In genomic region chr5:135855156-135855555, GRCm38 (mm10) we compare ENCODE assay signal across 9 mouse cellular contexts. TPM values are rescaled to one million over a fixed set of nuclear protein-coding genes. Genes with fewer than 3 reads are reported as not detected.
DNase-seq lines count a peak whose midpoint lies in the region; ATAC-seq and TF ChIP-seq lines count a peak whose summit lies in the region.
"Had no signal": no experiment of that assay in that cellular context is flagged by ENCODE, and none has a peak within 500 bp of the region (broad histone marks: within the 10 kb centered on the region; RNA-seq: fewer than 3 reads in every experiment).

No protein-coding gene starts in this region.

- H3K27me3 ChIP-seq in hindbrain, embryonic 10.5 days (ENCODE audit: insufficient read depth, poor library complexity, severe bottlenecking): peaks cover 98% of the 10 kb centered on the region
- H3K27me3 ChIP-seq in hindbrain, embryonic 13.5 days: peaks cover 50% of the 10 kb centered on the region
- H3K27me3 ChIP-seq in forebrain, embryonic 12.5 days: peaks cover 92% of the 10 kb centered on the region
- peaks cover 25% of the 10 kb centered on the region for H3K27me3 ChIP-seq in hindbrain, embryonic 15.5 days
- peaks cover 65% of the 10 kb centered on the region for H3K27me3 ChIP-seq in myocyte (ENCODE audit: control insufficient read depth, insufficient read depth, insufficient read length)
- H3K27me3 ChIP-seq in stomach, postnatal 0 days (ENCODE audit: control insufficient read depth, insufficient read depth, low read length): peaks cover 15% of the 10 kb centered on the region; the same call in 1 of the 2 replicates

- H3ac ChIP-seq in myocyte (ENCODE audit: control insufficient read depth, insufficient read length): no peak overlapping the region

- 0% methylated on average over 4 of the region's 4 CpGs for WGBS in hindbrain, embryonic 10.5 days
- WGBS in hindbrain, embryonic 13.5 days: 3% methylated on average over 4 of the region's 4 CpGs
- WGBS in forebrain, embryonic 12.5 days: 0% methylated on average over 4 of the region's 4 CpGs
- 2% methylated on average over 4 of the region's 4 CpGs for WGBS in hindbrain, embryonic 15.5 days
- 3% methylated on average over 4 of the region's 4 CpGs for WGBS in stomach, postnatal 0 days

- peaks cover 39% of the 10 kb centered on the region for H3K4me1 ChIP-seq in hindbrain, embryonic 10.5 days (replicated peaks)
- peaks cover 50% of the 10 kb centered on the region for H3K4me1 ChIP-seq in hindbrain, embryonic 13.5 days (replicated peaks)
- H3K4me1 ChIP-seq in forebrain, embryonic 12.5 days: peaks cover 34% of the 10 kb centered on the region
- peaks cover 29% of the 10 kb centered on the region for H3K4me1 ChIP-seq in hindbrain, embryonic 15.5 days (replicated peaks)
- no peaks in the 10 kb centered on the region for H3K4me1 ChIP-seq in stomach, postnatal 0 days (replicated peaks; ENCODE audit: control insufficient read depth, insufficient read depth)

- TF ChIP-seq EP300 in stomach, postnatal 0 days (optimal IDR thresholded peaks at IDR 0.05): no peak

- intact Hi-C loops in left cerebral cortex, postnatal 25 days (cut with DNase I): loop anchor here (1.0 kb wide), 1 partner anchor 61 kb away; no protein-coding TSS in a partner anchor

- H3K36me3 ChIP-seq in hindbrain, embryonic 10.5 days: no peaks in the 10 kb centered on the region
- peaks cover 30% of the 10 kb centered on the region for H3K36me3 ChIP-seq in hindbrain, embryonic 13.5 days
- no peaks in the 10 kb centered on the region for H3K36me3 ChIP-seq in forebrain, embryonic 12.5 days (replicated peaks)
- no peaks in the 10 kb centered on the region for H3K36me3 ChIP-seq in hindbrain, embryonic 15.5 days
- H3K36me3 ChIP-seq in myocyte (ENCODE audit: control insufficient read depth, insufficient read depth): no peaks in the 10 kb centered on the region
- H3K36me3 ChIP-seq in stomach, postnatal 0 days (ENCODE audit: control insufficient read depth, insufficient read depth, low read length): no peaks in the 10 kb centered on the region
- H3K36me3 ChIP-seq: midbrain, embryonic 12.5 days had no signal

- no peaks in the 10 kb centered on the region for H3K79me2 ChIP-seq in myocyte (ENCODE audit: control insufficient read depth, insufficient read depth)

- DNase-seq in hindbrain, embryonic 10.5 days (ENCODE audit: low spot score): peak; percentile 77
- peak; percentile 46 for DNase-seq in c-Kit-negative CD71-positive TER-119-positive erythroid progenitor cells, embryonic 14.5 days (ENCODE audit: low read depth, low spot score)
- DNase-seq in left cerebral cortex, postnatal 25 days (ENCODE audit: low spot score in 2 of 2): peak; percentile 80 to 85
- peak; percentile 78 for DNase-seq in stomach, postnatal 0 days (ENCODE audit: low spot score)

- H3K4me2 ChIP-seq in hindbrain, embryonic 13.5 days: no peak overlapping the region
- H3K4me2 ChIP-seq in forebrain, embryonic 12.5 days: no peak overlapping the region
- H3K4me2 ChIP-seq in hindbrain, embryonic 15.5 days: no peak overlapping the region
- peak overlapping the region; percentile 32 for H3K4me2 ChIP-seq in myocyte (ENCODE audit: low read depth)
- no peak overlapping the region for H3K4me2 ChIP-seq in stomach, postnatal 0 days (replicated peaks; ENCODE audit: low read depth)
- H3K4me2 ChIP-seq: midbrain, embryonic 12.5 days had no signal

- H3K27ac ChIP-seq in hindbrain, embryonic 10.5 days: no peak overlapping the region
- H3K27ac ChIP-seq in hindbrain, embryonic 13.5 days: no peak overlapping the region
- no peak overlapping the region for H3K27ac ChIP-seq in forebrain, embryonic 12.5 days
- no peak overlapping the region for H3K27ac ChIP-seq in hindbrain, embryonic 15.5 days (replicated peaks)
- no peak overlapping the region for H3K27ac ChIP-seq in stomach, postnatal 0 days (replicated peaks)
- H3K27ac ChIP-seq: midbrain, embryonic 12.5 days had no signal

- no peak overlapping the region for H3K4me3 ChIP-seq in hindbrain, embryonic 10.5 days
- no peak overlapping the region for H3K4me3 ChIP-seq in hindbrain, embryonic 13.5 days
- no peak overlapping the region for H3K4me3 ChIP-seq in forebrain, embryonic 12.5 days (replicated peaks)
- no peak overlapping the region for H3K4me3 ChIP-seq in hindbrain, embryonic 15.5 days
- H3K4me3 ChIP-seq in myocyte: no peak overlapping the region
- no peak overlapping the region for H3K4me3 ChIP-seq in stomach, postnatal 0 days (ENCODE audit: low read depth, low read length)
- H3K4me3 ChIP-seq: midbrain, embryonic 12.5 days had no signal

- H3K9me3 ChIP-seq in hindbrain, embryonic 10.5 days: no peaks in the 10 kb centered on the region
- no peaks in the 10 kb centered on the region for H3K9me3 ChIP-seq in hindbrain, embryonic 13.5 days
- no peaks in the 10 kb centered on the region for H3K9me3 ChIP-seq in forebrain, embryonic 12.5 days
- no peaks in the 10 kb centered on the region for H3K9me3 ChIP-seq in hindbrain, embryonic 15.5 days
- H3K9me3 ChIP-seq in stomach, postnatal 0 days (ENCODE audit: control insufficient read depth, low read length): no peaks in the 10 kb centered on the region
- H3K9me3 ChIP-seq: midbrain, embryonic 12.5 days had no signal

- no peak for TF ChIP-seq POLR2A in myocyte (IDR thresholded peaks at IDR 0.05; ENCODE audit: insufficient read length, low read depth)

- H3K9ac ChIP-seq in hindbrain, embryonic 13.5 days: no peak overlapping the region
- H3K9ac ChIP-seq in forebrain, embryonic 12.5 days: no peak overlapping the region
- no peak overlapping the region for H3K9ac ChIP-seq in hindbrain, embryonic 15.5 days
- no peak overlapping the region for H3K9ac ChIP-seq in stomach, postnatal 0 days (ENCODE audit: low read length)

- TF ChIP-seq CTCF in stomach, postnatal 0 days (IDR thresholded peaks at IDR 0.05; ENCODE audit: low read depth): peak; percentile 91

- no peak for ATAC-seq in hindbrain, embryonic 13.5 days (ENCODE audit: low FRiP score)
- peak; percentile 55; the same call in 1 of the 2 replicates for ATAC-seq in forebrain, embryonic 12.5 days (ENCODE audit: low FRiP score)
- ATAC-seq in hindbrain, embryonic 15.5 days (ENCODE audit: low FRiP score, low read depth): peak; percentile 60
- peak; percentile 56; the same call in 1 of the 2 replicates for ATAC-seq in stomach, postnatal 0 days (ENCODE audit: low FRiP score, low TSS enrichment)

TF ChIP-seq in myocyte, 11 proteins besides CTCF, POLR2A, EP300 and RAD21:
- TF ChIP-seq POLR2AphosphoS2 (IDR thresholded peaks at IDR 0.05; ENCODE audit: insufficient read length, low read depth) (no peak), TCF12 (IDR thresholded peaks at IDR 0.05; ENCODE audit: insufficient read depth, poor library complexity, severe bottlenecking) (no peak), MYOD1 (IDR thresholded peaks at IDR 0.05; ENCODE audit: control insufficient read depth in 1 of 3, insufficient read length in 2 of 3, low read depth in 2 of 3) (no peak), MYOG (IDR thresholded peaks at IDR 0.05; ENCODE audit: control insufficient read depth in 1 of 3, insufficient read depth in 1 of 3, insufficient read length in 2 of 3, low read depth in 2 of 3) (no peak), USF1 (IDR thresholded peaks at IDR 0.05; ENCODE audit: low read depth) (no peak), REST (IDR thresholded peaks at IDR 0.05; ENCODE audit: insufficient read depth, insufficient read length) (no peak), CEBPB (IDR thresholded peaks at IDR 0.05; ENCODE audit: insufficient read depth, poor library complexity, severe bottlenecking) (no peak), TCF3 (IDR thresholded peaks at IDR 0.05; ENCODE audit: insufficient read length, low read depth) (no peak), E2F4 (IDR thresholded peaks at IDR 0.05; ENCODE audit: insufficient read depth) (no peak), SRF (IDR thresholded peaks at IDR 0.05; ENCODE audit: control insufficient read depth, insufficient read length, low read depth) (no peak), MAX (IDR thresholded peaks at IDR 0.05; ENCODE audit: low read depth) (no peak)

RNA-seq across cellular contexts. Expression of gene Hspb1, which starts 32.6 kb away (rescaled TPM):
- 10.6 and 24.0 TPM in 2 replicates for polyA plus RNA-seq in hindbrain, embryonic 10.5 days (2016; fragmentation: Nextera tagmentation; extraction: Ambion mirVana)
- polyA plus RNA-seq in hindbrain, embryonic 13.5 days (2015; fragmentation: Nextera tagmentation; extraction: Ambion mirVana): 8.9 and 10.3 TPM in 2 replicates
- 7.8 and 10.7 TPM in 2 replicates for polyA plus RNA-seq in forebrain, embryonic 12.5 days (2016; fragmentation: Nextera tagmentation; extraction: Ambion mirVana)
- 14.8 and 16.6 TPM in 2 replicates for polyA plus RNA-seq in hindbrain, embryonic 15.5 days (2015; fragmentation: Nextera tagmentation; extraction: Ambion mirVana)
- 10 to 100 TPM; 16.9 to 19.7 TPM for total RNA-seq in left cerebral cortex, postnatal 25 days (2021)
- 622 TPM for polyA plus RNA-seq in myocyte (2012; fragmentation: generic; extraction: Trizol)
- polyA plus RNA-seq in stomach, postnatal 0 days (2015; fragmentation: Nextera tagmentation; extraction: Ambion mirVana): 1,235 and 1,355 TPM in 2 replicates

RNA-seq across cellular contexts. Expression of gene Srrm3, which starts 48.5 kb away (rescaled TPM):
- 18.8 and 38.5 TPM in 2 replicates for polyA plus RNA-seq in hindbrain, embryonic 10.5 days (2016; fragmentation: Nextera tagmentation; extraction: Ambion mirVana)
- polyA plus RNA-seq in hindbrain, embryonic 13.5 days (2015; fragmentation: Nextera tagmentation; extraction: Ambion mirVana): 88.0 and 90.6 TPM in 2 replicates
- polyA plus RNA-seq in forebrain, embryonic 12.5 days (2016; fragmentation: Nextera tagmentation; extraction: Ambion mirVana): 30.3 and 37.6 TPM in 2 replicates
- 79.4 and 90.0 TPM in 2 replicates for polyA plus RNA-seq in hindbrain, embryonic 15.5 days (2015; fragmentation: Nextera tagmentation; extraction: Ambion mirVana)
- total RNA-seq in left cerebral cortex, postnatal 25 days (2021): 10 to 100 TPM; 85.4 to 98.1 TPM
- not detected for polyA plus RNA-seq in myocyte (2012; fragmentation: generic; extraction: Trizol)
- 0.67 TPM in 2 replicates for polyA plus RNA-seq in stomach, postnatal 0 days (2015; fragmentation: Nextera tagmentation; extraction: Ambion mirVana)

Comparison
In these comparisons a context has a peak if more than half of its experiments do, and no peak if none do; other contexts are left out.
1. RNA of gene Hspb1, which starts 32.6 kb away (polyA plus RNA-seq): 1,235 to 1,355 TPM in stomach, postnatal 0 days and 622 TPM in myocyte (single experiment); 10.6 to 24.0 TPM in hindbrain, embryonic 10.5 days, 14.8 to 16.6 TPM in hindbrain, embryonic 15.5 days, 7.8 to 10.7 TPM in forebrain, embryonic 12.5 days and 8.9 to 10.3 TPM in hindbrain, embryonic 13.5 days; every median in the first group is over 10 times any median in the second.
2. RNA of gene Srrm3, which starts 48.5 kb away (polyA plus RNA-seq): 88.0 to 90.6 TPM in hindbrain, embryonic 13.5 days, 79.4 to 90.0 TPM in hindbrain, embryonic 15.5 days, 18.8 to 38.5 TPM in hindbrain, embryonic 10.5 days and 30.3 to 37.6 TPM in forebrain, embryonic 12.5 days; 0.67 TPM in stomach, postnatal 0 days and not detected in myocyte (single experiment); every median in the first group is over 10 times any median in the second.
3. Peak in every context shown above with its lines, with median percentiles within 50 percentile points of each other: DNase-seq.